Mouse (Mus musculus) heart, embryonic 14.5 days (tissue): Measurements from ENCODE around the gene Paqr3. TPM values are rescaled to one million over a fixed set of nuclear protein-coding genes. Genes with fewer than 3 reads are reported as not detected.

Experiments used
- ATAC-seq: fragments of 200-750 bp; cut with Nextera tagmentation; 2 replicates; pipeline ENCODE4 v1.8.0; 2017; ENCODE audit warnings: low read depth, moderate TSS enrichment; ENCODE audit not compliant: insufficient number of reproducible peaks, insufficient read depth, low FRiP score
- H3K27ac ChIP-seq, 2 experiments: fragments of 200-500 bp in 1 of 2; fragments of 300-500 bp in 1 of 2; sonication (generic) in 1 of 2; replicated peaks in 1 of 2; 2 replicates each; pipeline ENCODE4 v1.5.1; 2012 to 2014; ENCODE audit warnings: low read depth in 2 of 2, low read length in 2 of 2, control low read depth in 1 of 2, mild to moderate bottlenecking in 1 of 2, mixed read lengths in 1 of 2; ENCODE audit not compliant: control insufficient read depth in 1 of 2, insufficient read depth in 1 of 2
- H3K27me3 ChIP-seq: fragments of 300-500 bp; sonication (generic); 2 replicates; pipeline ENCODE4 v1.6.1; 2014; ENCODE audit warnings: mild to moderate bottlenecking, low read length, control low read depth; ENCODE audit not compliant: control insufficient read depth, insufficient read depth
- H3K36me3 ChIP-seq: fragments of 300-500 bp; sonication (generic); 2 replicates; pipeline ENCODE4 v1.6.1; 2014; ENCODE audit warnings: mild to moderate bottlenecking, control low read depth, low read length, mixed read lengths; ENCODE audit not compliant: control insufficient read depth, insufficient read depth
- H3K4me1 ChIP-seq, 2 experiments: fragments of 200-500 bp in 1 of 2; fragments of 300-500 bp in 1 of 2; sonication (generic) in 1 of 2; 2 replicates each; pipeline ENCODE4 v1.6.1; 2012 to 2014; ENCODE audit warnings: low read length in 2 of 2, control low read depth in 1 of 2, mixed read lengths in 1 of 2; ENCODE audit not compliant: control insufficient read depth in 2 of 2, insufficient read depth in 2 of 2
- H3K4me2 ChIP-seq: fragments of 300-500 bp; sonication (generic); 2 replicates; pipeline ENCODE4 v1.6.1; 2014; ENCODE audit warnings: mild to moderate bottlenecking, low read length
- H3K4me3 ChIP-seq, 2 experiments: fragments of 200-500 bp in 1 of 2; fragments of 300-500 bp in 1 of 2; sonication (generic) in 1 of 2; 2 replicates each; pipeline ENCODE4 v1.5.1; 2012 to 2014; ENCODE audit warnings: low read length in 2 of 2, mild to moderate bottlenecking in 2 of 2, control low read depth in 1 of 2, low read depth in 1 of 2, moderate library complexity in 1 of 2; ENCODE audit not compliant: control insufficient read depth in 1 of 2, insufficient read depth in 1 of 2
- H3K9ac ChIP-seq: fragments of 300-500 bp; sonication (generic); 2 replicates; pipeline ENCODE4 v1.6.1; 2014; ENCODE audit warnings: mild to moderate bottlenecking, low read length
- H3K9me3 ChIP-seq: fragments of 300-500 bp; sonication (generic); 2 replicates; pipeline ENCODE4 v1.6.1; 2016; ENCODE audit warnings: low read length, control low read depth; ENCODE audit not compliant: control insufficient read depth
- WGBS: fragments of 180-500 bp; shearing (Covaris S2); extraction: QIAGEN DNeasy Blood & Tissue Kit; methylation state at CpG from one replicate; pipeline ENCODE4 v1.1.7; 2014; 5-methylcytosine and 5-hydroxymethylcytosine counted together
- polyA plus RNA-seq: library from polyadenylated mRNA; unstranded; fragments of >200 nt; fragmentation: Nextera tagmentation; extraction: Ambion mirVana; gene quantifications from 2 replicates; pipeline ENCODE4 v1.2.1, GENCODE M21; 2014

Gene Paqr3
- polyA plus RNA-seq, 1 experiment from 2014 or later: 2.6 TPM

- H3K27ac ChIP-seq: no peak overlapping the region
- 79% methylated on average over 4 of the region's 4 CpGs for WGBS
- ATAC-seq: no peak
These were observed 26.9 kb downstream of the Paqr3 start for GRCm38 (mm10) chr5:97084541-97084940.

GRCm38 (mm10) chr5:97083701-97084100 is 27.7 kb downstream of the Paqr3 start:
- peaks cover 15% of the 10 kb centered on the region for H3K36me3 ChIP-seq
- H3K4me1 ChIP-seq: peaks cover 7 to 14% of the 10 kb centered on the region in 2 experiments
- H3K4me2 ChIP-seq: no peak overlapping the region
- no peak overlapping the region for H3K4me3 ChIP-seq
- H3K9me3 ChIP-seq: no peaks in the 10 kb centered on the region
- ATAC-seq: no peak
- 67% methylated on average over 6 of the region's 6 CpGs for WGBS
- H3K9ac ChIP-seq: no peak overlapping the region
- no peak overlapping the region for H3K27ac ChIP-seq
- H3K27me3 ChIP-seq: no peaks in the 10 kb centered on the region

More at GRCm38 (mm10) chr5:97084541-97084940, 26.9 kb downstream of the Paqr3 start:
- no peak overlapping the region for H3K4me2 ChIP-seq
- H3K9me3 ChIP-seq: no peaks in the 10 kb centered on the region
- H3K27me3 ChIP-seq: no peaks in the 10 kb centered on the region
- H3K36me3 ChIP-seq: peaks cover 22% of the 10 kb centered on the region
- H3K4me3 ChIP-seq: no peak overlapping the region
- no peak overlapping the region for H3K9ac ChIP-seq
- peaks cover 7 to 13% of the 10 kb centered on the region in 2 experiments for H3K4me1 ChIP-seq

DNA sequence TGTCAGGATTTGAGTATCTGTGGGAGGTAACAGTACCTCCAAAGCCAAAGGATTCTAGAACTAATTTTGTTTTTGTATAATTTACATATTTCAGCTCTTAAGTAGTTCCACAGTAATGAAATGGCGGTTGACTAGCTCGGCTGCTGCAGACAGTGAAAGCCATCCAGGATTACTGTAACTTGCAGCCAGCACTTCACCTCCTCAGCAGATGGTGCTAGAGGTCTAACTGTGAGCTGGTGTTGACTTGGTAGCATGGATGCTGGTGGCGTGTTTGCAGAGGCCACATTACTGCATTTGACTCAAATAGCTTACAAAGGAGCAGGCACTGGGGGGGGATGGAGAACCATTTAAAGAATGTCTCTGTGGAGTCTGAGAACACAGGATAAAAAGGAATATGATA is 29.9 kb downstream of the Paqr3 start:
- ATAC-seq: no peak
- no peak overlapping the region for H3K4me3 ChIP-seq

DNA sequence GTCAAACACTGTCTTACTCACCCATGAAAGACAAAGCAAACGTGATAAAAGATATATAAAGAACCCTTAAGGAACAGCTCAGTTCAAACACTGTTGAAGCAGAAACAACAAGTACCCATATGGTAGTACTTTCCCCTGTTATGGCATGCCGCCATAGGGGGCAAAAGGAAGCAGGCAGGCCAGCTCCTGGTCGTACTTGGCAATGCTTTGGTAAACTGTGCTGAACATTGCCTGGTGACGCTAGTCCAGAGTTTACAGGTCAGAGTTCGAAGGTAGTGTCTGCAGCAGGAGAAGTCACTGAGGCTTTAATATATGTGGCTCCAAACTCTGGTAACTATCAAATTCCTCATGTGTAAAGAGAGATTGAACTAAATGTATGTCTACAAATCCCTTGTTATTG is 32.8 kb downstream of the Paqr3 start:
- no peaks in the 10 kb centered on the region for H3K9me3 ChIP-seq
- 75% methylated on average over 5 of the region's 5 CpGs for WGBS

More for the DNA sequence above, 29.9 kb downstream of the Paqr3 start:
- Histone ChIP-seq H3K9ac (no peak overlapping the region), H3K27ac (no peak overlapping the region), H3K9me3 (no peaks in the 10 kb centered on the region), H3K4me2 (no peak overlapping the region), H3K4me1 (peaks cover 0 to 10% of the 10 kb centered on the region in 2 experiments; a peak in 2 of 4 replicates), H3K36me3 (no peaks in the 10 kb centered on the region), H3K27me3 (no peaks in the 10 kb centered on the region)
- 45% methylated on average over 3 of the region's 3 CpGs for WGBS

DNA sequence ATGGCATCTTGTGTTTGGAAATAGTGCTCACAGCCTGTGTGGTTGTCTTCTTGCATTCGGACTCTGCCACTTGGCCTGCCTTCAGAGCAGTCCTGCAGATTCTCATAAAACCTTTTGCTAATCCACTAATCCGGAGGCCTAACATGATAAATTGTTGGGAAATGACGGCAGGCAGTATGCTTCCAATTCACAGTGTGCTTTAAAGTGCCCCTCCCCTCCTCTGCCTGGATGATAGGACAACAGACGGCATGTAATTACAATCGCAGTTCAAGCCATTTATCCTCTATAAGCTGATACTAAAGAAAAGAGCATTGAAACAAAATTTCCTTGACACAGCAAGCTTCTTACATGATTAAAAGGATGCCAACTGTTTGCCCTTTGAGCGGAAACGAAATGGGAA is 33.7 kb downstream of the Paqr3 start:
- no peaks in the 10 kb centered on the region for H3K9me3 ChIP-seq
- H3K27me3 ChIP-seq: no peaks in the 10 kb centered on the region
- H3K4me3 ChIP-seq: no peak overlapping the region
- H3K36me3 ChIP-seq: no peaks in the 10 kb centered on the region
- no peak overlapping the region for H3K27ac ChIP-seq
- H3K4me2 ChIP-seq: no peak overlapping the region
- no peak for ATAC-seq
- H3K9ac ChIP-seq: no peak overlapping the region
- WGBS: 78% methylated on average over 7 of the region's 7 CpGs
- peaks cover 0 to 10% of the 10 kb centered on the region in 2 experiments; a peak in 2 of 4 replicates for H3K4me1 ChIP-seq

More for the DNA sequence above, 32.8 kb downstream of the Paqr3 start:
- Histone ChIP-seq H3K9ac (no peak overlapping the region), H3K4me1 (peaks cover 0 to 10% of the 10 kb centered on the region in 2 experiments; a peak in 2 of 4 replicates), H3K27me3 (no peaks in the 10 kb centered on the region), H3K4me3 (no peak overlapping the region), H3K4me2 (no peak overlapping the region), H3K36me3 (no peaks in the 10 kb centered on the region), H3K27ac (no peak overlapping the region)
- ATAC-seq: no peak

GRCm38 (mm10) chr5:97076167-97076566 is 35.2 kb downstream of the Paqr3 start:
- no peak overlapping the region for H3K4me3 ChIP-seq
- H3K9ac ChIP-seq: no peak overlapping the region
- H3K36me3 ChIP-seq: 0 out of 2 replicates have a peak, but pooled peaks cover under 1% of the 10 kb centered on the region
- H3K27me3 ChIP-seq: no peaks in the 10 kb centered on the region
- no peak for ATAC-seq
- H3K4me1 ChIP-seq: peaks cover 0 to 9% of the 10 kb centered on the region in 2 experiments; a peak in 2 of 4 replicates
- H3K9me3 ChIP-seq: no peaks in the 10 kb centered on the region
- no peak overlapping the region for H3K4me2 ChIP-seq
- H3K27ac ChIP-seq: no peak overlapping the region
- WGBS: 94% methylated on average over 5 of the region's 5 CpGs

GRCm38 (mm10) chr5:97075476-97076151 is 35.8 kb downstream of the Paqr3 start:
- Histone ChIP-seq H3K27me3 (no peaks in the 10 kb centered on the region), H3K4me1 (peaks cover 0 to 7% of the 10 kb centered on the region in 2 experiments; a peak in 2 of 4 replicates), H3K9ac (no peak overlapping the region), H3K36me3 (peaks cover 4% of the 10 kb centered on the region), H3K4me3 (no peak overlapping the region), H3K9me3 (no peaks in the 10 kb centered on the region), H3K27ac (no peak overlapping the region), H3K4me2 (no peak overlapping the region)
- WGBS: 91% methylated on average over 11 of the region's 11 CpGs
- ATAC-seq: no peak
